24 mouse cellular contexts compared by ENCODE assay signal in the genomic region with DNA sequence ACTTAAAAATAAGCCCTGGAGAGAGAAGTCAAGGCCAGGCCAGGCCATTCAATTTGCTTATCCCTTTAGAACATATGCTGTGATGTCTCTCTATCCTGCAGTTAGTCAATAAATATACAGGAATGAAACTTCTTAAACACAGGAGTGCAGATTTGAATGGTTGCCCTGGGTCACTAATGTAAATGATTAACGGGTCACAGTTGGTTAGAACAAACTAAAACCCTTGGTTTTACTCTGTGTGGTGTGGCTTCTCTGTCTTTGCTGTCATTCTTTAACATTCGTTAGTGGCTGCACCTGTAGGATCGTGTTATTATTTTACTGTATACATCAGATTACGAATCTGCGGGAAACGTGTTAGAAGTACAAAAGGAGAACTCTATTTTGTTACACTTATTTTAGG. TPM values are rescaled to one million over a fixed set of nuclear protein-coding genes. Genes with fewer than 3 reads are reported as not detected.
DNase-seq lines count a peak whose midpoint lies in the region; ATAC-seq and TF ChIP-seq lines count a peak whose summit lies in the region.
"Had no signal": no experiment of that assay in that cellular context is flagged by ENCODE, and none has a peak within 500 bp of the region (broad histone marks: within the 10 kb centered on the region; RNA-seq: fewer than 3 reads in every experiment).

No protein-coding gene starts in this region.

- no peak for TF ChIP-seq POLR2A in liver, adult 2 months (IDR thresholded peaks at IDR 0.05; ENCODE audit: extremely low read depth, insufficient read depth, low read length)

- H3K4me3 ChIP-seq in liver, adult 2 months (ENCODE audit: insufficient read depth, low read depth, low read length), result no peak overlapping the region
- no peak overlapping the region for H3K4me3 ChIP-seq in liver, postnatal 0 days (ENCODE audit: low read depth, low read length)
- H3K4me3 ChIP-seq: embryonic facial prominence, embryonic 12.5 days; forebrain, embryonic 12.5 days; heart, embryonic 15.5 days; left cerebral cortex, adult 2 months; limb, embryonic 15.5 days; stomach, embryonic 15.5 days had no signal

- H3K4me2 ChIP-seq in liver, postnatal 0 days (ENCODE audit: low read depth, low read length), result no peak overlapping the region
- H3K4me2 ChIP-seq: embryonic facial prominence, embryonic 12.5 days; forebrain, embryonic 12.5 days; heart, embryonic 15.5 days; limb, embryonic 15.5 days; midbrain, embryonic 11.5 days; stomach, embryonic 15.5 days had no signal

- 0 out of 2 replicates have a peak, but pooled peaks cover 1% of the 10 kb centered on the region for H3K4me1 ChIP-seq in liver, adult 2 months (ENCODE audit: control insufficient read depth, insufficient read depth, low read length)
- H3K4me1 ChIP-seq in liver, postnatal 0 days (ENCODE audit: insufficient read depth), result peaks cover 7% of the 10 kb centered on the region; the same call in 1 of the 2 replicates
- H3K4me1 ChIP-seq: embryonic facial prominence, embryonic 12.5 days; forebrain, embryonic 12.5 days; stomach, embryonic 15.5 days had no signal

- no peaks in the 10 kb centered on the region for H3K27me3 ChIP-seq in liver, adult 2 months (ENCODE audit: control insufficient read depth, insufficient read depth, low read length)
- H3K27me3 ChIP-seq in liver, postnatal 0 days (ENCODE audit: insufficient read depth, low read length), result no peaks in the 10 kb centered on the region
- H3K27me3 ChIP-seq: embryonic facial prominence, embryonic 12.5 days; forebrain, embryonic 12.5 days; heart, embryonic 15.5 days; limb, embryonic 15.5 days; stomach, embryonic 15.5 days had no signal

- TF ChIP-seq CTCF in liver, adult 2 months (IDR thresholded peaks at IDR 0.05; ENCODE audit: low read depth, low read length), result no peak
- TF ChIP-seq CTCF in liver, postnatal 0 days (IDR thresholded peaks at IDR 0.05; ENCODE audit: low read depth), result no peak

- H3K79me2 ChIP-seq in liver, adult 2 months (ENCODE audit: control insufficient read depth, insufficient read depth, low read length), result no peaks in the 10 kb centered on the region

- no peaks in the 10 kb centered on the region for H3K9me3 ChIP-seq in liver, postnatal 0 days (ENCODE audit: low read length)
- H3K9me3 ChIP-seq: embryonic facial prominence, embryonic 12.5 days; forebrain, embryonic 12.5 days; G1E; heart, embryonic 15.5 days; limb, embryonic 15.5 days; stomach, embryonic 15.5 days had no signal

- H3K36me3 ChIP-seq in liver, adult 2 months (ENCODE audit: control insufficient read depth, insufficient read depth, low read length), result no peaks in the 10 kb centered on the region
- no peaks in the 10 kb centered on the region for H3K36me3 ChIP-seq in liver, postnatal 0 days (replicated peaks; ENCODE audit: insufficient read depth, low read length)
- H3K36me3 ChIP-seq: embryonic facial prominence, embryonic 12.5 days; forebrain, embryonic 12.5 days; G1E; heart, embryonic 15.5 days; limb, embryonic 15.5 days; stomach, embryonic 15.5 days had no signal

- no peak overlapping the region for H3K9ac ChIP-seq in liver, adult 2 months (ENCODE audit: low read depth, low read length)
- no peak overlapping the region for H3K9ac ChIP-seq in liver, postnatal 0 days (replicated peaks)
- H3K9ac ChIP-seq: embryonic facial prominence, embryonic 12.5 days; forebrain, embryonic 12.5 days; heart, embryonic 15.5 days; limb, embryonic 15.5 days; stomach, embryonic 15.5 days had no signal

- H3K27ac ChIP-seq in liver, adult 2 months (replicated peaks; ENCODE audit: insufficient read depth, low read depth, low read length), result no peak overlapping the region
- H3K27ac ChIP-seq in liver, postnatal 0 days (ENCODE audit: low read depth), result peak overlapping the region; percentile 57; the same call in 1 of the 2 replicates
- H3K27ac ChIP-seq: embryonic facial prominence, embryonic 12.5 days; forebrain, embryonic 12.5 days; heart, embryonic 15.5 days; left cerebral cortex, adult 2 months; limb, embryonic 15.5 days; stomach, embryonic 15.5 days had no signal

- WGBS in liver, adult 2 months, result 30% methylated on average over 6 of the region's 6 CpGs
- 64% methylated on average over 6 of the region's 6 CpGs for WGBS in liver, postnatal 0 days (ENCODE audit: insufficient replicate concordance)

- TF ChIP-seq EP300 in liver, postnatal 0 days (IDR thresholded peaks at IDR 0.05; ENCODE audit: low read depth), result no peak

- DNase-seq in liver, adult 2 months (ENCODE audit: extremely low read depth, low read depth, low spot score), result peak; percentile 55
- no peak for DNase-seq in liver
- peak; percentile 78 for DNase-seq in kidney, adult 9 months
- peak; percentile 66 for DNase-seq in kidney, postnatal 14 days
- DNase-seq in liver, postnatal 0 days, result no peak
- DNase-seq in gastrocnemius, adult 8-10 months (ENCODE audit: low spot score in 2 of 2), result no peak
- no peak for DNase-seq in MN1 (ENCODE audit: low spot score)
- DNase-seq in layer of hippocampus, adult 11-12 months (ENCODE audit: low spot score), result no peak
- DNase-seq: adrenal gland, adult 2 months; cerebellum, adult 11 months; cerebellum, postnatal 14 days; left cerebral cortex, postnatal 4 days; thymus, postnatal 36 days had no signal

- ATAC-seq in liver, postnatal 0 days, result peak; percentile 50; the same call in 1 of the 2 replicates
- ATAC-seq: CD4-positive, CD25-positive, alpha-beta regulatory T cell, adult 4 months; hindbrain, embryonic 16.5 days; lung, postnatal 0 days had no signal

RNA-seq across cellular contexts. Expression of a gene that starts 23.6 kb away (rescaled TPM):
- 67.3 and 68.8 TPM in 2 replicates for total RNA-seq in liver, adult 2 months (2014; rRNA removed)
- polyA plus RNA-seq in liver, adult 2 months (2012; rRNA removed), result 16.6 and 17.4 TPM in 2 replicates
- polyA plus RNA-seq in liver, postnatal 0 days (2015; fragmentation: Nextera tagmentation; extraction: Ambion mirVana), result 49.1 and 54.3 TPM in 2 replicates
- 10 to 100 TPM; 39.1 to 43.4 (median 39.7) TPM for total RNA-seq in gastrocnemius, adult 8-10 months (2022)

Comparison
In these comparisons a context has a peak if more than half of its experiments do, and no peak if none do; other contexts are left out.
1. DNase-seq: peak in liver, adult 2 months (single experiment), kidney, adult 9 months (single experiment) and kidney, postnatal 14 days (single experiment); none in liver (single experiment), liver, postnatal 0 days (single experiment), gastrocnemius, adult 8-10 months (0 of 2), MN1 (single experiment) and layer of hippocampus, adult 11-12 months (single experiment).